Mouse (Mus musculus) CD4-positive, CD25-positive, alpha-beta regulatory T cell, adult 9 weeks (primary cell): ENCODE data around the gene Ccdc130. TPM values are rescaled to one million over a fixed set of nuclear protein-coding genes. Genes with fewer than 3 reads are reported as not detected.

Source experiments
- polyA plus RNA-seq: library from polyadenylated mRNA; unstranded; fragments of 100-300 nt; shearing (Covaris generic); gene quantifications from one replicate; pipeline ENCODE4 v1.2.1, GENCODE M21; 2017

Ccdc130 gene
- 42.3 TPM for polyA plus RNA-seq

DNA sequence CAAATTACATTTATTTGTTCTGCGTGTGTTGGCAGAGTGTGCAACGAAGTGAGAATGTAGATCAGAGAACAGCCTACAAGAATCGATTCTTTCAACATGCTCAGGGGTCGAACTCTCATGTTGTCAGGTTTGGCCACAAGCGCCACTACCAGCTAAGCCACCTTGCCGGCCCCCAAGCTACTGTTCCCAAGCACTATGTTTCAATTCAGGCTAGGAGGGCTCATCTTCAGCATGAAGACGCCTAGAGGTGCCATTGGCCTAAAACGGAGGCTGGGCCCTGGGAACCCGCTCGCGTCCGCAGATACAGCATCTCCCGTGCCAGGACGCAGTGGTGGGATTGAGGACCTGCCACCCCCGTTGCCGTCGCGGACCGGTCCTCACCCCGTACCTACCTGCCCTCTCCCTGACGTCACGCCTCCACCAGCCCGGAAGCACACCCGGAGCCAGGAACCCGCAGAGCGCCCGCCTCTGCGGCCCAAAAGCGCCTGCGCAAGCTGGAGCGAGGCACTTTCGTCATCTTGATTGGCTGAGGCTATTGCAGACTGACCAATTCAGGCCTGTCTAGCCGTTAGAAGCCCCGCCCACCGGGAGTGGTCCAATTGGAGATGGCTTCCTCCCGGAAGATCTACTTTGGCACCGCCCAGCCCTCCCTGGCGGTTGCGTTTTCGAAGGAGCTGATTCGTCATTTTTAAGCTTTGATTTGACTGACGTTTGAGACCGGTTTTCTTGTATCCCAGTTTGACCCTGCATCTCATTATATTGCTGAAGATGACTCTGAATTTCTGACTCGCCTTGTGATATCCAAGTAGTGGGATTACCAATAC lies at the start of gene Ccdc130:
Ccdc130 (minus strand) TSS at position 431 of the 824 bp plus-strand sequence.

DNA sequence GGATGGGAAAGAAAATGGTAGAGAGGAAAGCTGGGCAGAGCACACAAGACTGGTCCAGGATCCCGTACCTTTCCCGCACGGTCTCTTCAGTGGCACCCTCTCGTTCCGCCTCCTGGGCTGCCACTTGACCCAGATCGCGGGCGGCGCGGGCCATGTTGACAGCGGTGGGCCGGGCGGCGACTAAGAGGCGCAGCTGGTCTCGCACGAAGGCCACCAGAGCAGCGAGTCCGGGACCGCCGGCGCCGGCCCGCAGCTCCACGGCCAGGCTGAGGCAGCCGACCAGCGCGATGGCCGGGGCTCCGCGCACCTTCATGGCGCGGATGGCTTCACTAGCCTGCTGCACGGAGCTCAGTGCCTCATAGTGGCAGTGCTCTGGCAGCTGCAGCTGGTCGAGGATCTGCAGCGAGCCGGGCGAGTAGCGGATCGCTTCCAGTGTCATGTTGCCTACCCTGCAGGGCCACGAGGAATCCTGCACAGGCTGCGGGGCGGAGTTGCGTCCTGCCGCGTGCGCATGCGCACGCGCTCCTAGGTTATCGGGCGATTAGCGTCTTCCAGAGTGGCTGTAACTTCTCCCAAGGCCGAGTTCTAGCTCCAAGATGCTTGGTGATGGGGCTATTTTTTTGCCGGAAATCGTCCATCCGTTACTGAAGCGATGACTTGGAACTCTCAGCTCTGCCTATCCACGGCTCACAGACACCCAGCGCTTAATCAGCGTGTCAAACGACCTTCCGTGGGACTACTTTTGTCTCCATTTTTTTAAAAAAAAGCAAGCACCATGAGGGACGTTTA lies 13.2 kb downstream of the Ccdc130 start, which contains the start of gene Mri1:
Mri1 (minus strand) TSS at position 505 of the 789 bp plus-strand sequence.

DNA sequence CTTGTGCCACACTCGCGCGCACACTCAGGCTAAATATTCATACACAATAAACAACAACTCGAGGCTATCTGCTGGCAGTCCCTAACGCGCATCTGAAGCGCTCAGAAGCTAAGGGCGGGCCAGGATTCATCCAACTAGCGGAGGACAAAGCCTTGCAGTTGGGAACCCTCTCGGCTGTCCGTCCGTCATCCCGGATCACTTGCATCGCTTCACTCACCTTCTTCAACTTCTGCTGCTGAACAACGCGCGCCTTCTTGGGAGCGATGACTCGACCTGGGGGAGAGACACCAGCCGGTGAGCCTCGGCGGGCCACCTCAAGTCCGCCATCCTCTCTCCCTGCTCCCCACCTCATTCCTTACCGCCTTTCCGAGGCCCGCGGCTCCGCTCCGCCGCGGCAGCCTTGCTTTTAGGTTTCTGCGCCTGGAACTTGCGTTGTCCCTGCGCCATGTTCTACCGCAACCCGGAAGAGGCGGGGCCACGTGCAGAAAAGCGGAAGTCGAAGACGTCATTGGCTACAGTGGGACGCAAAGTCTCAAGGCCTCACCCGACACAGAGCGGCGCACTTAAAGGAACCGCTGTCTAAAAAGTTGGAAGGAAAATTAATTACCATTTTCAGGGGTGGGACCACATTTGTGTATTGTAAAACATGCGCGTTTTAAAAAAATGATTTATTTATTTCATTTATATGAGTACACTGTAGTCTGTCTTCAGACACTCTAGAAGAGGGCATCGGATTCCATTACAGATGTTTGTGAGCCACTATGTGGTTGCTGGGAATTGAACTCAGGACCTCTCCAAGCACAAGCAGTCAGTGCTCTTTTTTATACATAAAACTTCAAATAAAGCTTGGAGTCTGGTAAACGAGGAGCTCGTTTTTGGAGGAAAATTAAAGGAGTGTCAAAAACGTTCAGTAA lies 20.7 kb downstream of the Ccdc130 start, which contains the start of gene D8Ertd738e:
D8Ertd738e (minus strand) TSS at position 463 of the 914 bp plus-strand sequence.

DNA sequence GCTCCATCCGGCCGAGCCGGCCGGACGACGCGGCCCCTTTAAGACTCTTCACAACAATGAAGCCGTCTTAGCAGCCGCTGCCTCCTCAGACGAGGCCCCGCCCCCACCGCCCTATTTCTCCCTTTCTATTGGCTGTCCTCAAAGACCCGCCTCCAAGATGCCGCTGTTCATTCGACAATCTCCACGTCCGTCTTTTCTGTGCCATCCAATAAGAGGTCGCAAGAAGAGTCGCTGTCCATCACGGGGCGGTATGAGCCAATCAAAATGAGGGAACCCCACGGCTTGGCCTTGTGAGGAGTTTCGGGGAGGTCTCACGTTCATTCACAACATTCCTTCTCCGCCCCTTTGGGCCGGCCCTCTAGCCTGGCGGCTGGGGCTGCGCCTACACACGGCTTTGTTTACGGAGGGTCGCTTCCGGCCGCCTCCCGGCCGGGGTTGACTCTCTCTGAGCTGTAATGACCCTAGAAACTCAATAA lies 33.1 kb downstream of the Ccdc130 start, which contains the start of gene Zswim4:
Zswim4 (minus strand) TSS at position 58 of the 476 bp plus-strand sequence.

Other genes with a start within 250 kb of the Ccdc130 start
- 4.0 TPM for gene Palm3, start 248.9 kb downstream of the Ccdc130 start, polyA plus RNA-seq
- 415 TPM for gene Il27ra, start 227.8 kb downstream of the Ccdc130 start, polyA plus RNA-seq
- 132 TPM for gene Rln3, start 225.4 kb downstream of the Ccdc130 start, polyA plus RNA-seq
- 0.98 TPM for gene Gm10643, start 205.2 kb downstream of the Ccdc130 start, polyA plus RNA-seq
- gene Rfx1, start 203.5 kb downstream of the Ccdc130 start, polyA plus RNA-seq, result 28.6 TPM
- gene Dcaf15, start 165.6 kb downstream of the Ccdc130 start, polyA plus RNA-seq, result 30.2 TPM
- gene Podnl1, start 144.4 kb downstream of the Ccdc130 start, polyA plus RNA-seq, result 9.3 TPM
- gene Cc2d1a, start 122.4 kb downstream of the Ccdc130 start, polyA plus RNA-seq, result 59.6 TPM
- 3.3 TPM for gene 4930432K21Rik, start 122.4 kb downstream of the Ccdc130 start, polyA plus RNA-seq
- not detected for gene Nanos3, start 85.2 kb downstream of the Ccdc130 start, polyA plus RNA-seq
- 3.4 TPM for gene Zswim4, start 33.3 kb downstream of the Ccdc130 start, polyA plus RNA-seq
- 327 TPM for gene D8Ertd738e, start 20.7 kb downstream of the Ccdc130 start, polyA plus RNA-seq
- 17.2 TPM for gene Mri1, start 13.1 kb downstream of the Ccdc130 start, polyA plus RNA-seq
- 6.6 TPM for gene Cacna1a, start 118.1 kb upstream of the Ccdc130 start, polyA plus RNA-seq